ENCODE assay signal across 8 mouse cellular contexts in genomic region chr13:76844629-76845255, GRCm38 (mm10).
DNase-seq lines count a peak whose midpoint lies in the region; ATAC-seq and TF ChIP-seq lines count a peak whose summit lies in the region.

No protein-coding gene starts in this region.

- H3K27ac ChIP-seq in hindbrain, embryonic 15.5 days (replicated peaks) = no peak overlapping the region
- no peak overlapping the region for H3K27ac ChIP-seq in midbrain, embryonic 16.5 days (ENCODE audit: low read length)

- TF ChIP-seq CTCF in brain, embryonic 14.5 days (IDR thresholded peaks at IDR 0.05; ENCODE audit: borderline replicate concordance, extremely low read depth, insufficient read depth, insufficient read length) = peak; percentile 77; the same call in 1 of the 2 replicates

- peak; percentile 14 to 70 for DNase-seq in heart, adult 18-20 months
- DNase-seq in heart, postnatal 25 days (ENCODE audit: low spot score) = no peak
- peak; percentile 94 for DNase-seq in brain, embryonic 14.5 days (ENCODE audit: low read depth)
- DNase-seq in left cerebral cortex, postnatal 4 days = peak; percentile 52
- DNase-seq in spleen, postnatal 10 days (ENCODE audit: low spot score in 2 of 2) = peak; percentile 15 to 60

- TF ChIP-seq POLR2A in brain, embryonic 14.5 days (IDR thresholded peaks at IDR 0.05; ENCODE audit: borderline replicate concordance, extremely low read depth, insufficient read depth, insufficient read length, poor library complexity, severe bottlenecking) = no peak

- H3K9ac ChIP-seq in hindbrain, embryonic 15.5 days = no peak overlapping the region
- H3K9ac ChIP-seq in midbrain, embryonic 16.5 days (ENCODE audit: low read depth, low read length) = no peak overlapping the region

- intact Hi-C loops in heart, postnatal 25 days (cut with DNase I) = no loop called here
- intact Hi-C loops in left cerebral cortex, postnatal 4 days (cut with DNase I) = loop anchor here (10.0 kb wide), 2 partner anchors 200 to 1350 kb away; partner anchors contain the start of gene Nr2f1

- H3K9me3 ChIP-seq in hindbrain, embryonic 15.5 days = no peaks in the 10 kb centered on the region
- no peaks in the 10 kb centered on the region for H3K9me3 ChIP-seq in midbrain, embryonic 16.5 days (replicated peaks; ENCODE audit: control insufficient read depth, low read length, poor library complexity, severe bottlenecking)

- ATAC-seq in erythroblast, adult 5-6 weeks (replicated peaks; ENCODE audit: low FRiP score, poor library complexity, severe bottlenecking) = peak; percentile 64; the same call in 1 of the 2 replicates
- peak; percentile 81 for ATAC-seq in hindbrain, embryonic 15.5 days (ENCODE audit: low FRiP score, low read depth)
- ATAC-seq in midbrain, embryonic 16.5 days = peak; percentile 73

- no peak overlapping the region for H3K4me3 ChIP-seq in hindbrain, embryonic 15.5 days
- H3K4me3 ChIP-seq in midbrain, embryonic 16.5 days (ENCODE audit: low read depth, low read length) = no peak overlapping the region

- H3K27me3 ChIP-seq in hindbrain, embryonic 15.5 days = no peaks in the 10 kb centered on the region
- H3K27me3 ChIP-seq in midbrain, embryonic 16.5 days (ENCODE audit: control insufficient read depth, insufficient read depth, low read depth, low read length) = no peaks in the 10 kb centered on the region

- H3K4me1 ChIP-seq in hindbrain, embryonic 15.5 days (replicated peaks) = no peaks in the 10 kb centered on the region
- H3K4me1 ChIP-seq in midbrain, embryonic 16.5 days (ENCODE audit: control insufficient read depth, insufficient read depth, low read length) = no peaks in the 10 kb centered on the region

- no peaks in the 10 kb centered on the region for H3K36me3 ChIP-seq in hindbrain, embryonic 15.5 days
- H3K36me3 ChIP-seq in midbrain, embryonic 16.5 days (ENCODE audit: control insufficient read depth, insufficient read depth, low read length) = no peaks in the 10 kb centered on the region

- WGBS in hindbrain, embryonic 15.5 days = 46% methylated on average over 8 of the region's 8 CpGs
- WGBS in midbrain, embryonic 16.5 days = 43% methylated on average over 8 of the region's 8 CpGs

- H3K4me2 ChIP-seq in hindbrain, embryonic 15.5 days = no peak overlapping the region
- H3K4me2 ChIP-seq in midbrain, embryonic 16.5 days (ENCODE audit: low read length) = no peak overlapping the region
